Mouse (Mus musculus): ENCODE data around the gene Ccdc175. TPM values are rescaled to one million over a fixed set of nuclear protein-coding genes. Genes with fewer than 3 reads are reported as not detected.

Gene Ccdc175
- polyA plus RNA-seq, 1 experiment from 2014 or later: not detected

GRCm38 (mm10) chr12:72115126-72115525 lies 69.7 kb downstream of the Ccdc175 start:
- Histone ChIP-seq H3K27ac (no peak overlapping the region), H3K9ac (no peak overlapping the region), H3K4me3 (replicated peaks; ENCODE audit: low read length) (no peak overlapping the region), H3K36me3 (replicated peaks; ENCODE audit: control insufficient read depth, insufficient read depth) (no peaks in the 10 kb centered on the region), H3K27me3 (ENCODE audit: control insufficient read depth, insufficient read depth, low read length) (no peaks in the 10 kb centered on the region), H3K4me1 (replicated peaks; ENCODE audit: control insufficient read depth, insufficient read depth, low read length) (no peaks in the 10 kb centered on the region), H3K9me3 (ENCODE audit: control insufficient read depth, low read length) (no peaks in the 10 kb centered on the region), H3K4me2 (replicated peaks) (no peak overlapping the region)
- 85% methylated on average over 6 of the region's 6 CpGs for WGBS
- ATAC-seq (ENCODE audit: low FRiP score) (no peak), DNase-seq (ENCODE audit: low spot score) (no peak)

GRCm38 (mm10) chr12:72104525-72105281 lies 80.1 kb downstream of the Ccdc175 start:
- no peak overlapping the region for H3K4me2 ChIP-seq (replicated peaks)
- no peaks in the 10 kb centered on the region for H3K27me3 ChIP-seq (ENCODE audit: control insufficient read depth, insufficient read depth, low read length)
- 26% methylated on average over 14 of the region's 14 CpGs for WGBS
- no peak overlapping the region for H3K27ac ChIP-seq
- ATAC-seq (ENCODE audit: low FRiP score) (peak; percentile 64), DNase-seq (ENCODE audit: low spot score) (peak; percentile 92)
- H3K9ac ChIP-seq: no peak overlapping the region
- H3K9me3 ChIP-seq (ENCODE audit: control insufficient read depth, low read length): no peaks in the 10 kb centered on the region
- peaks cover 22% of the 10 kb centered on the region for H3K36me3 ChIP-seq (replicated peaks; ENCODE audit: control insufficient read depth, insufficient read depth)
- no peak overlapping the region for H3K4me3 ChIP-seq (replicated peaks; ENCODE audit: low read length)
- no peaks in the 10 kb centered on the region for H3K4me1 ChIP-seq (replicated peaks; ENCODE audit: control insufficient read depth, insufficient read depth, low read length)

GRCm38 (mm10) chr12:72104027-72104426 lies 80.8 kb downstream of the Ccdc175 start:
- DNase-seq (ENCODE audit: low spot score) (no peak), ATAC-seq (ENCODE audit: low FRiP score) (no peak)
- Histone ChIP-seq H3K4me2 (replicated peaks) (no peak overlapping the region), H3K4me3 (replicated peaks; ENCODE audit: low read length) (no peak overlapping the region), H3K4me1 (replicated peaks; ENCODE audit: control insufficient read depth, insufficient read depth, low read length) (no peaks in the 10 kb centered on the region), H3K36me3 (replicated peaks; ENCODE audit: control insufficient read depth, insufficient read depth) (peaks cover 29% of the 10 kb centered on the region), H3K9ac (no peak overlapping the region), H3K27me3 (ENCODE audit: control insufficient read depth, insufficient read depth, low read length) (no peaks in the 10 kb centered on the region), H3K27ac (no peak overlapping the region), H3K9me3 (ENCODE audit: control insufficient read depth, low read length) (no peaks in the 10 kb centered on the region)
- WGBS: 93% methylated on average over 5 of the region's 5 CpGs

- no peak for DNase-seq (ENCODE audit: low spot score)
- WGBS: 86% methylated on average over 6 of the region's 6 CpGs
- H3K4me3 ChIP-seq (replicated peaks; ENCODE audit: low read length): no peak overlapping the region
These were observed 82.1 kb downstream of the Ccdc175 start for GRCm38 (mm10) chr12:72102776-72103175.

GRCm38 (mm10) chr12:72096966-72097365 lies 87.9 kb downstream of the Ccdc175 start:
- no peak for ATAC-seq (ENCODE audit: low FRiP score)
- no peaks in the 10 kb centered on the region for H3K4me1 ChIP-seq (replicated peaks; ENCODE audit: control insufficient read depth, insufficient read depth, low read length)
- peaks cover 90% of the 10 kb centered on the region for H3K36me3 ChIP-seq (replicated peaks; ENCODE audit: control insufficient read depth, insufficient read depth)
- no peaks in the 10 kb centered on the region for H3K27me3 ChIP-seq (ENCODE audit: control insufficient read depth, insufficient read depth, low read length)
- 95% methylated on average over 8 of the region's 8 CpGs for WGBS
- no peak for DNase-seq (ENCODE audit: low spot score)
- no peak overlapping the region for H3K9ac ChIP-seq
- no peak overlapping the region for H3K4me3 ChIP-seq (replicated peaks; ENCODE audit: low read length)
- H3K4me2 ChIP-seq (replicated peaks): no peak overlapping the region
- no peaks in the 10 kb centered on the region for H3K9me3 ChIP-seq (ENCODE audit: control insufficient read depth, low read length)
- H3K27ac ChIP-seq: no peak overlapping the region

More at GRCm38 (mm10) chr12:72102776-72103175, 82.1 kb downstream of the Ccdc175 start:
- Histone ChIP-seq H3K9ac (no peak overlapping the region), H3K4me1 (replicated peaks; ENCODE audit: control insufficient read depth, insufficient read depth, low read length) (no peaks in the 10 kb centered on the region), H3K36me3 (replicated peaks; ENCODE audit: control insufficient read depth, insufficient read depth) (peaks cover 36% of the 10 kb centered on the region), H3K27ac (no peak overlapping the region), H3K9me3 (ENCODE audit: control insufficient read depth, low read length) (no peaks in the 10 kb centered on the region), H3K27me3 (ENCODE audit: control insufficient read depth, insufficient read depth, low read length) (no peaks in the 10 kb centered on the region), H3K4me2 (replicated peaks) (no peak overlapping the region)
- ATAC-seq (ENCODE audit: low FRiP score): no peak

- peaks cover 50% of the 10 kb centered on the region for H3K36me3 ChIP-seq (replicated peaks; ENCODE audit: control insufficient read depth, insufficient read depth)
- no peak overlapping the region for H3K9ac ChIP-seq
- no peak overlapping the region for H3K4me3 ChIP-seq (replicated peaks; ENCODE audit: low read length)
- ATAC-seq (ENCODE audit: low FRiP score): no peak
- no peaks in the 10 kb centered on the region for H3K27me3 ChIP-seq (ENCODE audit: control insufficient read depth, insufficient read depth, low read length)
- H3K4me1 ChIP-seq (replicated peaks; ENCODE audit: control insufficient read depth, insufficient read depth, low read length): peaks cover 18% of the 10 kb centered on the region
- 91% methylated on average over 4 of the region's 4 CpGs for WGBS
- H3K27ac ChIP-seq: no peak overlapping the region
- H3K4me2 ChIP-seq (replicated peaks): no peak overlapping the region
- no peaks in the 10 kb centered on the region for H3K9me3 ChIP-seq (ENCODE audit: control insufficient read depth, low read length)
- DNase-seq (ENCODE audit: low spot score): no peak
These were observed 95.0 kb downstream of the Ccdc175 start for GRCm38 (mm10) chr12:72089802-72090201.

- Histone ChIP-seq H3K4me2 (replicated peaks) (peak overlapping the region; percentile 80), H3K4me1 (replicated peaks; ENCODE audit: control insufficient read depth, insufficient read depth, low read length) (peaks cover 33% of the 10 kb centered on the region), H3K4me3 (replicated peaks; ENCODE audit: low read length) (peak overlapping the region; percentile 67), H3K9ac (peak overlapping the region; percentile 95), H3K27me3 (ENCODE audit: control insufficient read depth, insufficient read depth, low read length) (no peaks in the 10 kb centered on the region), H3K36me3 (replicated peaks; ENCODE audit: control insufficient read depth, insufficient read depth) (peaks cover 15% of the 10 kb centered on the region; the same call in 1 of the 2 replicates), H3K9me3 (ENCODE audit: control insufficient read depth, low read length) (no peaks in the 10 kb centered on the region), H3K27ac (peak overlapping the region; percentile 97)
- DNase-seq (ENCODE audit: low spot score) (peak; percentile 48), ATAC-seq (ENCODE audit: low FRiP score) (no peak)
- WGBS: 2% methylated on average over 18 of the region's 18 CpGs
These were observed 98.5 kb downstream of the Ccdc175 start for GRCm38 (mm10) chr12:72086166-72086825.

GRCm38 (mm10) chr12:72085329-72086165 lies 99.3 kb downstream of the Ccdc175 start, which contains the start of the genes L3hypdh and Jkamp:
Gene L3hypdh (minus strand): TSS chr12:72085439.
Gene Jkamp (plus strand): TSS chr12:72085589.
- Histone ChIP-seq H3K27ac (peak within 1 kb of the TSS; percentile 97), H3K36me3 (replicated peaks; ENCODE audit: control insufficient read depth, insufficient read depth) (peaks cover 8% of the 10 kb centered on the region; the same call in 1 of the 2 replicates), H3K27me3 (ENCODE audit: control insufficient read depth, insufficient read depth, low read length) (no peaks in the 10 kb centered on the region), H3K4me3 (replicated peaks; ENCODE audit: low read length) (peak within 1 kb of the TSS; percentile 67), H3K9me3 (ENCODE audit: control insufficient read depth, low read length) (no peaks in the 10 kb centered on the region), H3K4me1 (replicated peaks; ENCODE audit: control insufficient read depth, insufficient read depth, low read length) (peaks cover 33% of the 10 kb centered on the region), H3K4me2 (replicated peaks) (peak within 1 kb of the TSS; percentile 80), H3K9ac (peak within 1 kb of the TSS; percentile 95)
- ATAC-seq (ENCODE audit: low FRiP score) (peak; percentile 95), DNase-seq (ENCODE audit: low spot score) (peak; percentile 97)
- 1% methylated on average over 52 of the region's 60 CpGs for WGBS

- Histone ChIP-seq H3K9me3 (ENCODE audit: control insufficient read depth, low read length) (no peaks in the 10 kb centered on the region), H3K4me2 (replicated peaks) (peak overlapping the region; percentile 80), H3K4me3 (replicated peaks; ENCODE audit: low read length) (peak overlapping the region; percentile 67), H3K4me1 (replicated peaks; ENCODE audit: control insufficient read depth, insufficient read depth, low read length) (peaks cover 33% of the 10 kb centered on the region), H3K27me3 (ENCODE audit: control insufficient read depth, insufficient read depth, low read length) (no peaks in the 10 kb centered on the region), H3K9ac (peak overlapping the region; percentile 70), H3K36me3 (replicated peaks; ENCODE audit: control insufficient read depth, insufficient read depth) (peaks cover 2% of the 10 kb centered on the region; the same call in 1 of the 2 replicates), H3K27ac (peak overlapping the region; percentile 83)
- under 1% methylated on average over 28 of the region's 31 CpGs for WGBS
- ATAC-seq (ENCODE audit: low FRiP score) (no peak; the same call in 1 of the 2 replicates), DNase-seq (ENCODE audit: low spot score) (no peak)
These were observed 99.9 kb downstream of the Ccdc175 start for GRCm38 (mm10) chr12:72085024-72085328.

Data from hindbrain, embryonic 14.5 days (tissue).